Mouse (Mus musculus) myocyte (in vitro differentiated cells): ENCODE measurements around the gene Rapgef4. TPM values are rescaled to one million over a fixed set of nuclear protein-coding genes. Genes with fewer than 3 reads are reported as not detected.
A peak's percentile ranks its signal among the peaks of the same experiment; 100 is the strongest.

Source experiments
- H3K27me3 ChIP-seq: one replicate; pipeline ENCODE4 v1.6.1; 2011; ENCODE audit not compliant: control insufficient read depth, insufficient read depth, insufficient read length
- H3K36me3 ChIP-seq: one replicate; pipeline ENCODE4 v1.6.1; 2011; ENCODE audit not compliant: control insufficient read depth, insufficient read depth
- H3K4me2 ChIP-seq: one replicate; pipeline ENCODE4 v1.6.1; 2011; ENCODE audit warnings: low read depth, control low read depth
- H3K4me3 ChIP-seq: one replicate; pipeline ENCODE4 v1.5.1; 2011; ENCODE audit warnings: mild to moderate bottlenecking, control low read depth, moderate library complexity
- H3K79me2 ChIP-seq: one replicate; pipeline ENCODE4 v1.6.1; 2011; ENCODE audit not compliant: control insufficient read depth, insufficient read depth
- H3ac ChIP-seq: one replicate; pipeline ENCODE4 v1.6.1; 2011; ENCODE audit not compliant: control insufficient read depth, insufficient read length
- CEBPB ChIP-seq: IDR thresholded peaks from 2 replicates; pipeline ENCODE4 v1.6.1; 2011; ENCODE audit warnings: mild to moderate bottlenecking, moderate library complexity; ENCODE audit not compliant: poor library complexity, insufficient read depth, severe bottlenecking
- E2F4 ChIP-seq: IDR thresholded peaks from one replicate; pipeline ENCODE4 v1.6.1; 2011; ENCODE audit warnings: mild to moderate bottlenecking, control low read depth, moderate library complexity; ENCODE audit not compliant: insufficient read depth
- MAX ChIP-seq: IDR thresholded peaks from one replicate; pipeline ENCODE4 v1.6.1; 2011; ENCODE audit warnings: low read depth, mild to moderate bottlenecking, control low read depth
- MYOD1 ChIP-seq, 3 experiments: IDR thresholded peaks; one replicate each; pipeline ENCODE4 v1.6.1; 2011; ENCODE audit warnings: control low read depth in 2 of 3, low read depth in 2 of 3, mild to moderate bottlenecking in 2 of 3, moderate library complexity in 1 of 3; ENCODE audit not compliant: insufficient read length in 2 of 3, control insufficient read depth in 1 of 3
- MYOG ChIP-seq, 3 experiments: IDR thresholded peaks; one replicate each; pipeline ENCODE4 v1.6.1; 2011; ENCODE audit warnings: control low read depth in 2 of 3, low read depth in 2 of 3, mild to moderate bottlenecking in 2 of 3; ENCODE audit not compliant: insufficient read length in 2 of 3, control insufficient read depth in 1 of 3, insufficient read depth in 1 of 3
- POLR2A ChIP-seq: IDR thresholded peaks from one replicate; pipeline ENCODE4 v1.6.1; 2011; ENCODE audit warnings: low read depth, mild to moderate bottlenecking, control low read depth, moderate library complexity; ENCODE audit not compliant: insufficient read length
- POLR2AphosphoS2 ChIP-seq: IDR thresholded peaks from one replicate; pipeline ENCODE4 v1.6.1; 2011; ENCODE audit warnings: low read depth, control low read depth; ENCODE audit not compliant: insufficient read length
- REST ChIP-seq: IDR thresholded peaks from one replicate; pipeline ENCODE4 v1.6.1; 2011; ENCODE audit warnings: mild to moderate bottlenecking, control low read depth, moderate library complexity; ENCODE audit not compliant: insufficient read depth, insufficient read length
- SRF ChIP-seq: IDR thresholded peaks from one replicate; pipeline ENCODE4 v1.6.1; 2011; ENCODE audit warnings: low read depth; ENCODE audit not compliant: control insufficient read depth, insufficient read length
- TCF12 ChIP-seq: IDR thresholded peaks from one replicate; pipeline ENCODE4 v1.6.1; 2011; ENCODE audit warnings: mild to moderate bottlenecking, control low read depth; ENCODE audit not compliant: poor library complexity, insufficient read depth, severe bottlenecking
- TCF3 ChIP-seq: IDR thresholded peaks from one replicate; pipeline ENCODE4 v1.6.1; 2011; ENCODE audit warnings: low read depth, control low read depth; ENCODE audit not compliant: insufficient read length
- USF1 ChIP-seq: IDR thresholded peaks from one replicate; pipeline ENCODE4 v1.6.1; 2011; ENCODE audit warnings: low read depth, mild to moderate bottlenecking, control low read depth, moderate library complexity
- polyA plus RNA-seq: library from polyadenylated mRNA; unstranded; fragments of >200 nt; fragmentation: generic; extraction: Trizol; gene quantifications from one replicate; pipeline ENCODE4 v1.2.1, GENCODE M21; 2012; ENCODE audit warnings: missing spikeins

The Rapgef4 gene
- polyA plus RNA-seq, 1 experiment, result 0.28 TPM

- H3K36me3 ChIP-seq, result no peaks in the 10 kb centered on the region
- no peaks in the 10 kb centered on the region for H3K27me3 ChIP-seq
- TF ChIP-seq USF1 (peak; percentile 82), MAX (no peak), SRF (peak; percentile 29)
- H3K4me2 ChIP-seq, result peak overlapping the region; percentile 71
- H3ac ChIP-seq, result no peak overlapping the region
- no peak overlapping the region for H3K4me3 ChIP-seq
- no peaks in the 10 kb centered on the region for H3K79me2 ChIP-seq
Observed at GRCm38 (mm10) chr2:71938716-71939393, 42.2 kb upstream of the Rapgef4 start.

- H3K79me2 ChIP-seq, result no peaks in the 10 kb centered on the region
- H3ac ChIP-seq, result no peak overlapping the region
- TF ChIP-seq POLR2AphosphoS2 (no peak), CEBPB (no peak), POLR2A (no peak), TCF3 (no peak), E2F4 (no peak), MYOG (IDR thresholded peaks at IDR 0.05; ENCODE audit: control insufficient read depth in 1 of 3, insufficient read depth in 1 of 3, insufficient read length in 2 of 3, low read depth in 2 of 3) (no peak), SRF (no peak), TCF12 (no peak), MAX (no peak), USF1 (no peak), MYOD1 (IDR thresholded peaks at IDR 0.05; ENCODE audit: control insufficient read depth in 1 of 3, insufficient read length in 2 of 3, low read depth in 2 of 3) (no peak), REST (no peak)
- H3K36me3 ChIP-seq, result no peaks in the 10 kb centered on the region
- no peak overlapping the region for H3K4me3 ChIP-seq
- no peak overlapping the region for H3K4me2 ChIP-seq
- H3K27me3 ChIP-seq, result no peaks in the 10 kb centered on the region
Observed at GRCm38 (mm10) chr2:71941005-71941720, 39.9 kb upstream of the Rapgef4 start.

GRCm38 (mm10) chr2:71941721-71942087, 39.3 kb upstream of the Rapgef4 start:
- Histone ChIP-seq H3K4me2 (no peak overlapping the region), H3K27me3 (no peaks in the 10 kb centered on the region), H3K36me3 (no peaks in the 10 kb centered on the region), H3ac (no peak overlapping the region), H3K79me2 (no peaks in the 10 kb centered on the region), H3K4me3 (no peak overlapping the region)
- TF ChIP-seq CEBPB, result no peak
- no peak for TF ChIP-seq POLR2A
- no peak for TF ChIP-seq REST
- TF ChIP-seq E2F4, result no peak
- TF ChIP-seq TCF3, result no peak
- TF ChIP-seq MYOD1 (IDR thresholded peaks at IDR 0.05; ENCODE audit: control insufficient read depth in 1 of 3, insufficient read length in 2 of 3, low read depth in 2 of 3), result no peak
- TF ChIP-seq TCF12, result no peak

GRCm38 (mm10) chr2:71951212-71951611, 29.8 kb upstream of the Rapgef4 start:
- H3K79me2 ChIP-seq, result no peaks in the 10 kb centered on the region
- H3K27me3 ChIP-seq, result peaks cover under 1% of the 10 kb centered on the region
- H3K36me3 ChIP-seq, result no peaks in the 10 kb centered on the region
- H3ac ChIP-seq, result no peak overlapping the region
- no peak for TF ChIP-seq REST
- TF ChIP-seq MAX, result no peak
- TF ChIP-seq POLR2A, result no peak
- no peak for TF ChIP-seq MYOG (IDR thresholded peaks at IDR 0.05; ENCODE audit: control insufficient read depth in 1 of 3, insufficient read depth in 1 of 3, insufficient read length in 2 of 3, low read depth in 2 of 3)
- TF ChIP-seq MYOD1 (IDR thresholded peaks at IDR 0.05; ENCODE audit: control insufficient read depth in 1 of 3, insufficient read length in 2 of 3, low read depth in 2 of 3), result no peak
- no peak for TF ChIP-seq CEBPB
- TF ChIP-seq POLR2AphosphoS2, result no peak
- TF ChIP-seq TCF12, result no peak
- no peak for TF ChIP-seq SRF
- no peak for TF ChIP-seq TCF3
- TF ChIP-seq E2F4, result no peak
- TF ChIP-seq USF1, result no peak
- H3K4me3 ChIP-seq, result no peak overlapping the region
- H3K4me2 ChIP-seq, result no peak overlapping the region

DNA sequence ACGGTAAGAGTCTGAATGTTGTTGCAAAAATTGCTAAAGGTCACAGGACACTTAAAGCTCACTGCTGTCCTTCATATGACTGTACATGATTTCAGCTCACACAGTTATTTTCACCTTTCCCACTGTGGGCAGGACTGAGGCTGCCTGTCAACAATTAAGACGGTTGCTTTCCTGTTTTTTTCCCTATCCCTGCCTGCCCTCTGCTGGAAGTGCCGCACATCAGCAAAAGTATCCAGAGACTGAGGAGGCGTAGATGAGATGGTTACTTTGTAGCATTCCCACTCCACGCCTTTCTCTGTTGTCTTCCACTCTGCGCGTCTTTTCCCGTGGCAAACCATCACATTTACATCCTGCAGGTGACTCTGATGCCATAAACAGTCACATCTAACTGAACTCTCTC, 25.4 kb upstream of the Rapgef4 start:
- Histone ChIP-seq H3K79me2 (no peaks in the 10 kb centered on the region), H3K4me3 (no peak overlapping the region), H3K4me2 (no peak overlapping the region), H3K36me3 (no peaks in the 10 kb centered on the region), H3ac (no peak overlapping the region), H3K27me3 (peaks cover 9% of the 10 kb centered on the region)
- no peak for TF ChIP-seq TCF12
- TF ChIP-seq MAX, result no peak
- no peak for TF ChIP-seq CEBPB
- no peak for TF ChIP-seq USF1
